8 mouse cellular contexts compared by ENCODE assay signal in the genomic region with DNA sequence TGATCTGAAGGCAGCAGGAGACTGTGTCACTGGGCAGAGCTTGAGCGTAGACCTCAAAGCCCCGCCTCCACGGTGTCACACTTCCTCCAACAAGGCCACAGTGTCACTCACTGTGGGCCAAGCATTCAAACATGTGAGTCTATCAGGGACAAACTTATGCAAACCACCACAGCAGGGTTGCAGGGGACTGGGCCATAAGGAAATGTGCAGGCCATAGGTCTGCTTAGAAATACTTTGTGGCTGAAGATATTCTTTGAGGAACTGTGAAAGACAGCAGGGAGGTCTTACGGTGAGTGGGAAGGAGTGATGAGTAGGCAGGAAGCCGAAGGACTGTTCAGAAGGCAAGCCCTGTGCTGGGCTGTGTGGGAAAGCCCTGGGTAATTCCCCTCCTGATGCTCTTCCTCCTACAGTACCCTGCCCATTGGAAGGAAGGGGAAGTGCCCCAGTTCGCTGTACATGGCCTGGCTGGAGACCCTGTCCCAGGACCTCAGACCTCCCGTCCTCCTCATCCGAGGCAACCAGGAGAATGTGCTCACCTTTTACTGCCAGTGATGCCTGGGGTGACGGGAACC. TPM values are rescaled to one million over a fixed set of nuclear protein-coding genes. Genes with fewer than 3 reads are reported as not detected.
DNase-seq lines count a peak whose midpoint lies in the region; ATAC-seq and TF ChIP-seq lines count a peak whose summit lies in the region.

No protein-coding gene starts in this region.

- no peak for DNase-seq in gastrocnemius, adult 2 months
- DNase-seq in gastrocnemius, adult 18-20 months (ENCODE audit: low spot score) = no peak
- DNase-seq in adrenal gland, postnatal 36 days = peak; percentile 68 to 72
- peak; percentile 71 to 82 for DNase-seq in spleen, postnatal 4 days (ENCODE audit: low spot score in 2 of 2)
- no peak for DNase-seq in right cerebral cortex, postnatal 10 days (ENCODE audit: low spot score in 2 of 2)
- no peak for DNase-seq in ovary, postnatal 14 days (ENCODE audit: low spot score)
- no peak for DNase-seq in heart, adult 8-10 months (ENCODE audit: low spot score)

- H3K4me3 ChIP-seq in gastrocnemius, adult 2 months = no peak overlapping the region
- H3K4me3 ChIP-seq in liver, embryonic 16.5 days (ENCODE audit: low read depth, low read length) = no peak overlapping the region

- TF ChIP-seq CTCF in gastrocnemius, adult 2 months (IDR thresholded peaks at IDR 0.05) = no peak

- no peak overlapping the region for H3K4me2 ChIP-seq in liver, embryonic 16.5 days (ENCODE audit: low read depth, low read length)

- no peaks in the 10 kb centered on the region for H3K27me3 ChIP-seq in liver, embryonic 16.5 days (ENCODE audit: control insufficient read depth, insufficient read depth, low read depth, low read length)

- H3K9ac ChIP-seq in liver, embryonic 16.5 days (ENCODE audit: low read depth, low read length) = no peak overlapping the region

- H3K27ac ChIP-seq in gastrocnemius, adult 2 months = peak overlapping the region; percentile 78; the same call in 1 of the 2 replicates
- H3K27ac ChIP-seq in liver, embryonic 16.5 days (ENCODE audit: low read length) = peak overlapping the region; percentile 67

- intact Hi-C loops in gastrocnemius, adult 2 months (cut with DNase I) = loop anchor here (2.0 kb wide), 1 partner anchor 19 kb away; no protein-coding TSS in a partner anchor

- H3K4me1 ChIP-seq in liver, embryonic 16.5 days (ENCODE audit: control insufficient read depth, low read depth, low read length) = peaks cover 26% of the 10 kb centered on the region

- no peaks in the 10 kb centered on the region for H3K9me3 ChIP-seq in liver, embryonic 16.5 days (replicated peaks; ENCODE audit: control insufficient read depth, low read length)

- peak; percentile 17; the same call in 1 of the 2 replicates for ATAC-seq in liver, embryonic 16.5 days (ENCODE audit: low read depth)

- no peaks in the 10 kb centered on the region for H3K36me3 ChIP-seq in liver, embryonic 16.5 days (ENCODE audit: control insufficient read depth, insufficient read depth)

- 30% methylated on average over 9 of the region's 9 CpGs for WGBS in liver, embryonic 16.5 days (ENCODE audit: insufficient replicate concordance)

RNA-seq across cellular contexts. Expression of a gene that starts 20.7 kb away (rescaled TPM):
- total RNA-seq in gastrocnemius, adult 2 months (2021) = 100 to 1,000 TPM; 111 to 117 TPM
- 100 to 1,000 TPM; 102 to 108 TPM for total RNA-seq in gastrocnemius, adult 18-20 months (2021)
- 100 to 1,000 TPM; 109 to 110 TPM for total RNA-seq in adrenal gland, postnatal 36 days (2021)
- 197 and 219 TPM in 2 replicates for polyA plus RNA-seq in liver, embryonic 16.5 days (2015; fragmentation: Nextera tagmentation; extraction: Ambion mirVana)
- total RNA-seq in heart, adult 8-10 months (2022) = 100 to 1,000 TPM; 233 to 419 (median 274) TPM

RNA-seq across cellular contexts. Expression of a gene that starts 36.5 kb away (rescaled TPM):
- total RNA-seq in gastrocnemius, adult 2 months (2021) = not detected
- under 1 TPM in 1 of 2 experiments, not detected in 1; 0.18 TPM for total RNA-seq in gastrocnemius, adult 18-20 months (2021)
- total RNA-seq in adrenal gland, postnatal 36 days (2021) = not detected
- polyA plus RNA-seq in liver, embryonic 16.5 days (2015; fragmentation: Nextera tagmentation; extraction: Ambion mirVana) = 0.20 and 0.46 TPM in 2 replicates
- under 1 TPM in 3 of 4 experiments, not detected in 1; 0.09 to 0.47 (median 0.11) TPM for total RNA-seq in heart, adult 8-10 months (2022)

Comparison
In these comparisons a context has a peak if more than half of its experiments do, and no peak if none do; other contexts are left out.
1. DNase-seq: peak in adrenal gland, postnatal 36 days (2 of 2) and spleen, postnatal 4 days (2 of 2); none in gastrocnemius, adult 2 months (single experiment), gastrocnemius, adult 18-20 months (single experiment), right cerebral cortex, postnatal 10 days (0 of 2), ovary, postnatal 14 days (single experiment) and heart, adult 8-10 months (single experiment).